In genomic region chr16:30374266-30374665, GRCm38 (mm10) we compare ENCODE assay signal across 9 mouse cellular contexts. TPM values are rescaled to one million over a fixed set of nuclear protein-coding genes. Genes with fewer than 3 reads are reported as not detected.
DNase-seq lines count a peak whose midpoint lies in the region; ATAC-seq and TF ChIP-seq lines count a peak whose summit lies in the region.
"Had no signal": no experiment of that assay in that cellular context is flagged by ENCODE, and none has a peak within 500 bp of the region (broad histone marks: within the 10 kb centered on the region; RNA-seq: fewer than 3 reads in every experiment).

No protein-coding gene starts in this region.

- TF ChIP-seq EP300 in liver, postnatal 0 days (IDR thresholded peaks at IDR 0.05; ENCODE audit: low read depth), result peak; percentile 47; the same call in 1 of the 2 replicates

- H3K4me2 ChIP-seq in liver, postnatal 0 days (ENCODE audit: low read depth, low read length), result no peak overlapping the region
- no peak overlapping the region for H3K4me2 ChIP-seq in forebrain, postnatal 0 days (ENCODE audit: low read depth)
- H3K4me2 ChIP-seq: midbrain, embryonic 12.5 days had no signal

- H3K27ac ChIP-seq in liver, postnatal 0 days (ENCODE audit: low read depth), result no peak overlapping the region
- no peak overlapping the region for H3K27ac ChIP-seq in forebrain, postnatal 0 days (ENCODE audit: low read depth, low read length)
- H3K27ac ChIP-seq: midbrain, embryonic 12.5 days had no signal

- no peak overlapping the region for H3K4me3 ChIP-seq in liver, postnatal 0 days (ENCODE audit: low read depth, low read length)
- no peak overlapping the region for H3K4me3 ChIP-seq in forebrain, postnatal 0 days (ENCODE audit: low read depth, low read length)
- H3K4me3 ChIP-seq: midbrain, embryonic 12.5 days had no signal

- no peaks in the 10 kb centered on the region for H3K9me3 ChIP-seq in liver, postnatal 0 days (ENCODE audit: low read length)
- H3K9me3 ChIP-seq in forebrain, postnatal 0 days (ENCODE audit: low read length), result no peaks in the 10 kb centered on the region
- H3K9me3 ChIP-seq: midbrain, embryonic 12.5 days had no signal

- DNase-seq in adrenal gland, postnatal 14 days, result peak; percentile 56
- DNase-seq in adrenal gland, postnatal 4 days (ENCODE audit: low spot score in 2 of 2), result no peak
- no peak for DNase-seq in liver, postnatal 0 days
- no peak for DNase-seq in liver
- peak; percentile 40 for DNase-seq in brain, embryonic 18.5 days (ENCODE audit: low read depth, low spot score)
- peak; percentile 82 for DNase-seq in forebrain, postnatal 0 days
- peak; percentile 51 to 68 for DNase-seq in left cerebral cortex, postnatal 25 days (ENCODE audit: low spot score in 2 of 2)
- peak; percentile 59 for DNase-seq in skeletal muscle tissue, adult 2 months (ENCODE audit: low read depth, low spot score)

- intact Hi-C loops in left cerebral cortex, postnatal 25 days (cut with DNase I), result loop anchor here (1.0 to 10.0 kb wide), 2 partner anchors 130 to 701 kb away; no protein-coding TSS in a partner anchor

- TF ChIP-seq CTCF in liver, postnatal 0 days (IDR thresholded peaks at IDR 0.05; ENCODE audit: low read depth), result peak; percentile 92
- peak; percentile 93 for TF ChIP-seq CTCF in forebrain, postnatal 0 days (IDR thresholded peaks at IDR 0.05; ENCODE audit: low read depth)

- 51% methylated on average over 3 of the region's 3 CpGs for WGBS in liver, postnatal 0 days (ENCODE audit: insufficient replicate concordance)
- WGBS in forebrain, postnatal 0 days, result 62% methylated on average over 3 of the region's 3 CpGs

- ATAC-seq in liver, postnatal 0 days, result peak; percentile 43; the same call in 1 of the 2 replicates
- ATAC-seq in forebrain, postnatal 0 days, result peak; percentile 61

- H3K27me3 ChIP-seq in liver, postnatal 0 days (ENCODE audit: insufficient read depth, low read length), result no peaks in the 10 kb centered on the region
- no peaks in the 10 kb centered on the region for H3K27me3 ChIP-seq in forebrain, postnatal 0 days (ENCODE audit: insufficient read depth, low read length)
- H3K27me3 ChIP-seq: midbrain, embryonic 12.5 days had no signal

- peaks cover 3% of the 10 kb centered on the region; the same call in 1 of the 2 replicates for H3K36me3 ChIP-seq in liver, postnatal 0 days (replicated peaks; ENCODE audit: insufficient read depth, low read length)
- H3K36me3 ChIP-seq in forebrain, postnatal 0 days (ENCODE audit: insufficient read depth), result no peaks in the 10 kb centered on the region
- H3K36me3 ChIP-seq: midbrain, embryonic 12.5 days had no signal

- 0 out of 2 replicates have a peak, but pooled peaks cover 3% of the 10 kb centered on the region for H3K4me1 ChIP-seq in liver, postnatal 0 days (ENCODE audit: insufficient read depth)
- no peaks in the 10 kb centered on the region for H3K4me1 ChIP-seq in forebrain, postnatal 0 days (ENCODE audit: insufficient read depth)
- H3K4me1 ChIP-seq: midbrain, embryonic 12.5 days had no signal

- no peak overlapping the region for H3K9ac ChIP-seq in liver, postnatal 0 days (replicated peaks)
- no peak overlapping the region for H3K9ac ChIP-seq in forebrain, postnatal 0 days
- H3K9ac ChIP-seq: midbrain, embryonic 12.5 days had no signal

RNA-seq across cellular contexts. Expression of gene Atp13a3, which starts 31.5 kb away (rescaled TPM):
- 87.9 and 91.7 TPM in 2 replicates for total RNA-seq in adrenal gland, postnatal 14 days (2021)
- total RNA-seq in adrenal gland, postnatal 4 days (2021), result 10 to 100 TPM; 59.8 to 65.4 TPM
- polyA plus RNA-seq in liver, postnatal 0 days (2015; fragmentation: Nextera tagmentation; extraction: Ambion mirVana), result 9.0 and 9.9 TPM in 2 replicates
- total RNA-seq in forebrain, postnatal 0 days (2014; rRNA removed), result 27.9 and 35.0 TPM in 2 replicates
- 4.0 and 6.1 TPM in 2 replicates for polyA plus RNA-seq in forebrain, postnatal 0 days (2015; fragmentation: Nextera tagmentation; extraction: Ambion mirVana)
- total RNA-seq in left cerebral cortex, postnatal 25 days (2021), result 10 to 100 TPM; 57.4 to 70.1 TPM

Comparison
In these comparisons a context has a peak if more than half of its experiments do, and no peak if none do; other contexts are left out.
1. DNase-seq: peak in adrenal gland, postnatal 14 days (single experiment), brain, embryonic 18.5 days (single experiment), forebrain, postnatal 0 days (single experiment), left cerebral cortex, postnatal 25 days (2 of 2) and skeletal muscle tissue, adult 2 months (single experiment); none in adrenal gland, postnatal 4 days (0 of 2), liver, postnatal 0 days (single experiment) and liver (single experiment).